Mouse (Mus musculus): ENCODE data around the gene Hpn. TPM values are rescaled to one million over a fixed set of nuclear protein-coding genes. Genes with fewer than 3 reads are reported as not detected.

Hpn gene
- polyA plus RNA-seq, 1 experiment from 2014 or later: 2.0 TPM

GRCm38 (mm10) chr7:31109796-31110195 lies 5.3 kb downstream of the Hpn start:
- 77% methylated on average over 5 of the region's 5 CpGs for WGBS
- no peaks in the 10 kb centered on the region for H3K27me3 ChIP-seq (ENCODE audit: control insufficient read depth, insufficient read depth, low read length)
- H3K36me3 ChIP-seq (ENCODE audit: control insufficient read depth, insufficient read depth, low read length): no peaks in the 10 kb centered on the region
- H3K9ac ChIP-seq (ENCODE audit: low read length): no peak overlapping the region
- peaks cover 10 to 24% of the 10 kb centered on the region in 2 experiments for H3K4me1 ChIP-seq (ENCODE audit: control insufficient read depth in 2 of 2, insufficient read depth in 2 of 2, low read length in 2 of 2)
- H3K9me3 ChIP-seq (ENCODE audit: control insufficient read depth, low read length): no peaks in the 10 kb centered on the region
- H3K27ac ChIP-seq (replicated peaks in 1 of 2; ENCODE audit: control insufficient read depth in 1 of 2, insufficient read depth in 1 of 2, low read depth in 2 of 2, low read length in 2 of 2): no peak overlapping the region
- ATAC-seq (ENCODE audit: insufficient number of reproducible peaks, insufficient read depth, low FRiP score, low read depth): no peak
- H3K4me2 ChIP-seq (ENCODE audit: low read length): no peak overlapping the region
- H3K4me3 ChIP-seq (ENCODE audit: control insufficient read depth in 1 of 2, insufficient read depth in 1 of 2, low read depth in 1 of 2, low read length in 2 of 2): no peak overlapping the region

DNA sequence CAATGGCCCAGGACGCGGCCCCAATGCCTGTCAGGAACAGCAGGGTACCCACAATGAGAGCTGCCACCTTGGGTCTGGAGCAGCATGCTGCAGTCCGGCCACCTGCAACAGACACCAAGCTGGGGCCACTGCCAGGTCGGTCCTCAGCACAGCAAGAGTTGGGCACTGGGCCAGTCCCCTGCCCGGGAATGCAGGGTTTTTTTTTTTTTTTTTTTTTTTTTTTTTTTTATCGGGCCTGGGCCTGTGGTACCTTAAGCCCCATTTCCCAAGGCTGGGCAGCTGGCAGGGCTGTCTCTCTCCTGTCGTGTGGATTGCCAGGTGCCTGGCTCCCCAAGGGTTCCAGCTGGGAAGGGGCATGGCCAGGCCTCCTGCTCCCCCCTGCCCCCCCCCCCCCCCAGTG lies 6.0 kb downstream of the Hpn start:
- ATAC-seq (ENCODE audit: insufficient number of reproducible peaks, insufficient read depth, low FRiP score, low read depth): peak; percentile 28; the same call in 1 of the 2 replicates
- WGBS: 23% methylated on average over 6 of the region's 7 CpGs
- no peaks in the 10 kb centered on the region for H3K36me3 ChIP-seq (ENCODE audit: control insufficient read depth, insufficient read depth, low read length)
- H3K9me3 ChIP-seq (ENCODE audit: control insufficient read depth, low read length): no peaks in the 10 kb centered on the region
- H3K27me3 ChIP-seq (ENCODE audit: control insufficient read depth, insufficient read depth, low read length): no peaks in the 10 kb centered on the region
- H3K4me3 ChIP-seq (ENCODE audit: control insufficient read depth in 1 of 2, insufficient read depth in 1 of 2, low read depth in 1 of 2, low read length in 2 of 2): no peak overlapping the region
- no peak overlapping the region for H3K27ac ChIP-seq (replicated peaks in 1 of 2; ENCODE audit: control insufficient read depth in 1 of 2, insufficient read depth in 1 of 2, low read depth in 2 of 2, low read length in 2 of 2)
- peaks cover 10 to 23% of the 10 kb centered on the region in 2 experiments for H3K4me1 ChIP-seq (ENCODE audit: control insufficient read depth in 2 of 2, insufficient read depth in 2 of 2, low read length in 2 of 2)
- no peak overlapping the region for H3K9ac ChIP-seq (ENCODE audit: low read length)
- no peak overlapping the region for H3K4me2 ChIP-seq (ENCODE audit: low read length)

GRCm38 (mm10) chr7:31107781-31108180 lies 7.3 kb downstream of the Hpn start:
- ATAC-seq (ENCODE audit: insufficient number of reproducible peaks, insufficient read depth, low FRiP score, low read depth): no peak
- WGBS: 87% methylated on average over 11 of the region's 11 CpGs
- no peak overlapping the region for H3K9ac ChIP-seq (ENCODE audit: low read length)

DNA sequence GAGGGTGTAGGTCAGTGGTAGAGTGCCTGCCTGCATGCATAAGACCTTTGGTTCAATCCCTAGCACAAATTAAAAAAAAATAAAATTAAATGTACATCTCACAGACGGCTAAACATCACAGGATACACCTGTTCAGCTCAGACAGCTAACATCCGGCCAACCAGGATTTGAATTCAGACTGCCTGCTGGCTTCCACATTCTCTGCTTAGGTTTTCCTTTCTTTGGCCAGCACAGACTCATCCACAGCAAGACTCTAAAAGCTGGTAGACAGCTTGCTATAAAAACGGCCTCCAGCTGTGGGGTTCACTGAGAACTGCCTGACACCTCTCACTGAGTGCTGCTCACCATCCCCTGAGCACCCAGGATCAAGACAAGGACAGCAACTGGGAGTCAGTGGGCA lies 8.9 kb downstream of the Hpn start:
- peaks cover 8 to 16% of the 10 kb centered on the region in 2 experiments for H3K4me1 ChIP-seq (ENCODE audit: control insufficient read depth in 2 of 2, insufficient read depth in 2 of 2, low read length in 2 of 2)
- no peak overlapping the region for H3K4me2 ChIP-seq (ENCODE audit: low read length)
- H3K27ac ChIP-seq (replicated peaks in 1 of 2; ENCODE audit: control insufficient read depth in 1 of 2, insufficient read depth in 1 of 2, low read depth in 2 of 2, low read length in 2 of 2): no peak overlapping the region
- WGBS: 48% methylated on average over 3 of the region's 3 CpGs
- H3K27me3 ChIP-seq (ENCODE audit: control insufficient read depth, insufficient read depth, low read length): peaks cover 13% of the 10 kb centered on the region
- H3K36me3 ChIP-seq (ENCODE audit: control insufficient read depth, insufficient read depth, low read length): no peaks in the 10 kb centered on the region
- H3K4me3 ChIP-seq (ENCODE audit: control insufficient read depth in 1 of 2, insufficient read depth in 1 of 2, low read depth in 1 of 2, low read length in 2 of 2): no peak overlapping the region
- no peak overlapping the region for H3K9ac ChIP-seq (ENCODE audit: low read length)
- ATAC-seq (ENCODE audit: insufficient number of reproducible peaks, insufficient read depth, low FRiP score, low read depth): no peak
- H3K9me3 ChIP-seq (ENCODE audit: control insufficient read depth, low read length): no peaks in the 10 kb centered on the region

More at GRCm38 (mm10) chr7:31107781-31108180, 7.3 kb downstream of the Hpn start:
- Histone ChIP-seq H3K27me3 (ENCODE audit: control insufficient read depth, insufficient read depth, low read length) (peaks cover 5% of the 10 kb centered on the region), H3K36me3 (ENCODE audit: control insufficient read depth, insufficient read depth, low read length) (no peaks in the 10 kb centered on the region), H3K4me3 (ENCODE audit: control insufficient read depth in 1 of 2, insufficient read depth in 1 of 2, low read depth in 1 of 2, low read length in 2 of 2) (no peak overlapping the region), H3K9me3 (ENCODE audit: control insufficient read depth, low read length) (no peaks in the 10 kb centered on the region), H3K4me1 (ENCODE audit: control insufficient read depth in 2 of 2, insufficient read depth in 2 of 2, low read length in 2 of 2) (peaks cover 10 to 23% of the 10 kb centered on the region in 2 experiments), H3K27ac (replicated peaks in 1 of 2; ENCODE audit: control insufficient read depth in 1 of 2, insufficient read depth in 1 of 2, low read depth in 2 of 2, low read length in 2 of 2) (no peak overlapping the region), H3K4me2 (ENCODE audit: low read length) (no peak overlapping the region)

DNA sequence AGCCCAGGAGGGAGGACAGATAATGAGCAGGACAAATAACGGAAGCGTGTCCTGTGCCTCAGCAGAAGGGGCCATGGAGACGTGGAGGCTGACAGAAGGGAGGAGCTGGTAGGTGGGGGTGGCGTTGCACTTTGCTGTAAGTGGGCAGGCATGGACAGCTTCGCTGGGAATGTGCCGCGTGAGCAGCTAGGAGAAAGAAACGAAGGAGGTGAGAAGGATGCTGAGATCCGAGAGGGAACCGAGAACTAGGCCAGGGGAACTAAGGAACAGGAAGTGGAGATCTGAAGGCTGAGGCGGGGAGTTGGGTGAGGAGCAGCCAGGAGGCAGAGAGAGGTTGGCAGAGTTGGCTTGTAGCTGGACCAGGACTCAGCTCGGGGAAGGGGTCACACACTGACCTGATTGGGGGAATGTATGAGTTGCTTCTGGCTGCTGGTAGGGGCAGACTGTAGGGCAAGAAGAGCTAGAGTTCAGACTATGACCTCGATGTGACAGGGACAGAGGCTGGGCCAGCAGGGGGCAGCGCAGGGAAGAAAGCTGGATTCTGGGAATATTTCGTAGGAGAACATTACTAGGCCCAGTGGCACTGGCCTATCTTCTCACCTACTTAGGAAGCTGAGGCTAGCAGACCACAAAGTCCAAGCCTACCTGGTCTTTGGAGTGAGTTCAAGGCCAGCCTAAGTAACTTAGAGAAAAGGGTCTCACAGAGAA lies 9.9 kb downstream of the Hpn start:
- H3K4me2 ChIP-seq (ENCODE audit: low read length): 0 out of 2 replicates have a peak overlapping the region, but pooled peaks have one; percentile 11

GRCm38 (mm10) chr7:31100786-31101185 lies 14.3 kb downstream of the Hpn start:
- no peak overlapping the region for H3K27ac ChIP-seq (replicated peaks in 1 of 2; ENCODE audit: control insufficient read depth in 1 of 2, insufficient read depth in 1 of 2, low read depth in 2 of 2, low read length in 2 of 2)
- H3K4me2 ChIP-seq (ENCODE audit: low read length): no peak overlapping the region
- H3K4me1 ChIP-seq (ENCODE audit: control insufficient read depth in 2 of 2, insufficient read depth in 2 of 2, low read length in 2 of 2): peaks cover 5 to 7% of the 10 kb centered on the region in 2 experiments; a peak in 3 of 4 replicates
- no peaks in the 10 kb centered on the region for H3K9me3 ChIP-seq (ENCODE audit: control insufficient read depth, low read length)
- H3K36me3 ChIP-seq (ENCODE audit: control insufficient read depth, insufficient read depth, low read length): no peaks in the 10 kb centered on the region
- 53% methylated on average over 14 of the region's 14 CpGs for WGBS
- H3K4me3 ChIP-seq (ENCODE audit: control insufficient read depth in 1 of 2, insufficient read depth in 1 of 2, low read depth in 1 of 2, low read length in 2 of 2): no peak overlapping the region
- peaks cover 13% of the 10 kb centered on the region for H3K27me3 ChIP-seq (ENCODE audit: control insufficient read depth, insufficient read depth, low read length)
- H3K9ac ChIP-seq (ENCODE audit: low read length): no peak overlapping the region
- ATAC-seq (ENCODE audit: insufficient number of reproducible peaks, insufficient read depth, low FRiP score, low read depth): no peak

More for the DNA sequence above, 9.9 kb downstream of the Hpn start:
- H3K4me1 ChIP-seq (ENCODE audit: control insufficient read depth in 2 of 2, insufficient read depth in 2 of 2, low read length in 2 of 2): peaks cover 8 to 15% of the 10 kb centered on the region in 2 experiments
- no peak for ATAC-seq (ENCODE audit: insufficient number of reproducible peaks, insufficient read depth, low FRiP score, low read depth)
- H3K9me3 ChIP-seq (ENCODE audit: control insufficient read depth, low read length): no peaks in the 10 kb centered on the region
- H3K27ac ChIP-seq (replicated peaks in 1 of 2; ENCODE audit: control insufficient read depth in 1 of 2, insufficient read depth in 1 of 2, low read depth in 2 of 2, low read length in 2 of 2): peak overlapping the region; percentile 39 to 53; a peak in 3 of 4 replicates
- H3K9ac ChIP-seq (ENCODE audit: low read length): peak overlapping the region; percentile 34; the same call in 1 of the 2 replicates
- no peaks in the 10 kb centered on the region for H3K36me3 ChIP-seq (ENCODE audit: control insufficient read depth, insufficient read depth, low read length)
- WGBS: 29% methylated on average over 15 of the region's 15 CpGs
- peaks cover 13% of the 10 kb centered on the region for H3K27me3 ChIP-seq (ENCODE audit: control insufficient read depth, insufficient read depth, low read length)
- no peak overlapping the region for H3K4me3 ChIP-seq (ENCODE audit: control insufficient read depth in 1 of 2, insufficient read depth in 1 of 2, low read depth in 1 of 2, low read length in 2 of 2)

GRCm38 (mm10) chr7:31099612-31099982 lies 15.5 kb downstream of the Hpn start:
- no peak overlapping the region for H3K4me3 ChIP-seq (ENCODE audit: control insufficient read depth in 1 of 2, insufficient read depth in 1 of 2, low read depth in 1 of 2, low read length in 2 of 2)
- no peak for ATAC-seq (ENCODE audit: insufficient number of reproducible peaks, insufficient read depth, low FRiP score, low read depth)
- 82% methylated on average over 6 of the region's 6 CpGs for WGBS

More at GRCm38 (mm10) chr7:31099612-31099982, 15.5 kb downstream of the Hpn start:
- Histone ChIP-seq H3K27ac (replicated peaks in 1 of 2; ENCODE audit: control insufficient read depth in 1 of 2, insufficient read depth in 1 of 2, low read depth in 2 of 2, low read length in 2 of 2) (no peak overlapping the region), H3K4me1 (ENCODE audit: control insufficient read depth in 2 of 2, insufficient read depth in 2 of 2, low read length in 2 of 2) (peaks cover 0 to under 1% of the 10 kb centered on the region in 2 experiments; a peak in 2 of 4 replicates), H3K27me3 (ENCODE audit: control insufficient read depth, insufficient read depth, low read length) (peaks cover 13% of the 10 kb centered on the region), H3K9me3 (ENCODE audit: control insufficient read depth, low read length) (no peaks in the 10 kb centered on the region), H3K9ac (ENCODE audit: low read length) (no peak overlapping the region), H3K4me2 (ENCODE audit: low read length) (no peak overlapping the region), H3K36me3 (ENCODE audit: control insufficient read depth, insufficient read depth, low read length) (no peaks in the 10 kb centered on the region)
